Mouse (Mus musculus) thymus, adult 2 months (tissue): ENCODE data around the gene Lime1.

Source experiments
- CTCF ChIP-seq: fragments of 200-500 bp; IDR thresholded peaks from 2 replicates; pipeline ENCODE4 v1.5.1; 2012; ENCODE audit warnings: mild to moderate bottlenecking, control low read depth, low read length, moderate library complexity, borderline replicate concordance; ENCODE audit not compliant: control insufficient read depth, poor library complexity, insufficient read depth; ENCODE audit errors: extremely low read depth
- POLR2A ChIP-seq: fragments of 200-500 bp; IDR thresholded peaks from 2 replicates; pipeline ENCODE4 v1.6.1; 2012; ENCODE audit warnings: mild to moderate bottlenecking, low read length, control low read depth, moderate library complexity; ENCODE audit not compliant: control insufficient read depth, poor library complexity, insufficient read depth; ENCODE audit errors: extremely low read depth

DNA sequence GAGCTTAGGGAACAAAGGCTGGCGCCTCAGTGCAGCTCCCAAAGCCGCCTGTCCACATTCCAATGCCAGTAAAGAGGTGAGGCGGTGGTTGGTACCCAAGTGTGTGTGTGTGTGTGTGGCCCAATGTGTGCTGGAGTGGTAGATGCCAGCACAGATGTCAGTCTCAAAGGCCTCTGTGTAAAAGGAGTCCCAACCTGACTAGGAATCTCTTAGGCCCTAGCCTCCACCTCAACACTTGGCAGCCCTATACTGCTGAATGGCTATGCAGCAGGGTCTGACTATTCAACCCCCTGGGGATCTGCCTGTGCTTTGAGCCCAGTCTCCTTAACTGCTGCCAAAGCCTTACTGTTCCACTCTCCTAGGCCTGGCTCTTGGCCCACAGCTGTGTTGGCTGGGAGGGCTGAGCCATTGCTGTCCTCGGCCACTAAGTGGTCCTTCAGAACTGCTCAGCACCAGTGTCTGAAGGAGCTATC, 5.1 kb downstream of the Lime1 start:
- TF ChIP-seq POLR2A (no peak), CTCF (no peak)
